Mouse (Mus musculus) heart, adult 8-10 months (tissue): ENCODE measurements at regions not wholly inside any gene's neighbourhood (a gene's known extent, or its start where the extent isn't known, plus 50 kb on each side); places are given as distances from the start of the nearest gene placed in this dataset.
A peak's percentile ranks its signal among the peaks of the same experiment; 100 is the strongest.

Source experiments
- DNase-seq: peaks from one replicate; pipeline ENCODE4 v3.0.0; 2022; ENCODE audit warnings: low spot score

DNA sequence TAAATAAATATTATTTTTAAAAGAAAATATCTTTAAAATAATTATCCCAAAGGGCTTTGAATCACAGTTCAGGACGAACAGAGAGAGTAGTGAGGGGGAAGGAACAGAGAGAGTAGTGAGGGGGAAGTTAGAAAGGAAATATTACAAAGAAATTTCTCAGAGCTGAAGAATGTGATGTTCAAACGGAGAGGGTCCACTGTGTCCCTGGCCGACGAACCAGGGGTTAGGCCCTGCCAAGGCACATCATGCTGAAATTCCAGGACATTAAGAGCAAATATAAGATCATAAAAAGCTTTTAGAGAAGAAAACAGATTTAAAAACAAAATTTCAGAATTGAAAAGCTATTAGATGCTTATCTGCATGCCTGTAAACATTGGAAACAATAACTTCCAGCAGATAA, 61.6 kb downstream of the Skor1 start:
- no peak for DNase-seq

DNA sequence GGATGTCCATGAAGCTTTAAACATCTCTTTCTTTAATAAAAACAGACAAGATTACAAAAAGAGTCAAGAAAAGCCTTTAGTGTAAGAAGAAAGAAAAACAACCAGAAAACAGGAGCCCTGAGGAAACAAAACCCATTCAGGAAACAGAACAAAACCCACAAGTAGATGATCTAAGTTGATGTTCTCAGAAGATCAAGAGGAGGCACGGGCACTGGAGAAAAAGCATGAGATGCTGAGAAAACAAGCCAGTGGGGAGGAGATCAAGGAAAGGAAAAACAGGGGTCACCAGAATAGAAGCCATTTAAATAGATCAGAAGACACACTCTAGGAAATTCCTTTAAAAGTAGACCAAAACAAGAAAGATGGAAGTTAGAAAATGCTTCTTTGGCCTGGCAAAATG, 62.1 kb downstream of the Skor1 start:
- DNase-seq = no peak

- DNase-seq = no peak
Measured at GRCm38 (mm10) chr9:63082830-63083229, 65.9 kb downstream of the Skor1 start.

DNA sequence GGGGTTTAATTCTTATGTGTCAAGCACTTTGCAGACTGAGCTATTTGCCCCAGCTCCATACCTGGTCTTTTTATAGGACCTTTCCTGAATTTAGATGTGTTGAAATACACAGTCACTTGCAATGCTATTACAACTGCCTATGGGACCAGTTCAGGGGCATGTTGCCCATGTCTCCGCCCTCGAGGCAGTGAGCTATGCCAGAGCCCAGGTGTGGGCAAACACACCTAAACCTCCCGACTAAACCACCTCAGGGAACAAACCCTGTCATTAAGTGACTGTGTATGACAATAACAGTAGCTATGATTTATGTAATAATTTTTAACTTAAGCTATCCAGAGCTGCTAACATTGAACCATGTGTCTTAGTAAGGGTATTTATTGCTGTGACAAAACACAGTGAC, 66.5 kb downstream of the Skor1 start:
- DNase-seq = no peak

- no peak for DNase-seq
Measured at GRCm38 (mm10) chr9:63080406-63080805, 68.4 kb downstream of the Skor1 start.

DNA sequence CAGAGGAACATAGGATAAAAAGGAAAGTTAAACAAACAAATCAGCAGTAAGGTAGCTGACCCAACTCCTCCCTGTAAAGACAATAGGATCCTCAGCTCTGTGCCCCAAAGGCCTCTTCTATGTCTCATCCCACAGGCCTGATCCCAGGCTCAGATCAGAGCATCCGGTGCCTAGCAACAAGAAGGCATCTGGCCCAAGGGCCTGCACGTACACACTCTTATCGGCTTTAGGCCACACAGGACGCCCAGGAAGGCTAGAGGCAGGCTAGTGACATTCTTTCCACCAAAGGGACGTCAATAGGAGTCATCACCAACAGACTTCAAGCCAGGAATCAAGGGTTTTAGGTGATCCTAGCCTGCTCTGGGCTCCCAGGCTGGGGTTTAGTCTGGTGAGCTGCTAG, 73.5 kb downstream of the Skor1 start:
- peak; percentile 21 for DNase-seq

- DNase-seq = peak; percentile 28
Measured at GRCm38 (mm10) chr9:63074803-63075202, 74.0 kb downstream of the Skor1 start.

GRCm38 (mm10) chr9:63074023-63074750, 74.6 kb downstream of the Skor1 start:
- DNase-seq = no peak

DNA sequence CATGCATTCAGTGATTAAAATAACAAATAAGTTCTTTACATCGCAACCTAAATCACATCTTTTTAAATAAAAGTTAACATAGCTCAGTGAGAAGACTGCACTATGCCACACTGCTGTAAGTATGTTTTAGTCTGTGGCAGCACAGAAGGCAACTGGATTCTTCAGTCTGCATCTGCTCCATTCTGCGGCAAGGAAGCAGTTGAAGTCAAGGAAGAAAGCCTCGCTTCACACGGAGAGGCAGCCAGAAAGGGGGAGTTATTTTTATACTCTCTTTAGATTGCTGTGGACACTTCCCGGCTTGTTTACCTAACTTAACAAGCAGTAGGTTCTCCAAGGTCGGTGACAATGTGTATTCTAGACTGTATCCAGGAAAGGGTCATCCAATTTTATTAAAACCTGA, 77.7 kb downstream of the Skor1 start:
- no peak for DNase-seq

- DNase-seq = no peak
Measured at GRCm38 (mm10) chr9:63069919-63070318, 78.8 kb downstream of the Skor1 start.

GRCm38 (mm10) chr9:63067054-63067406, 79.3 kb upstream of the Pias1 start:
- DNase-seq = no peak

DNA sequence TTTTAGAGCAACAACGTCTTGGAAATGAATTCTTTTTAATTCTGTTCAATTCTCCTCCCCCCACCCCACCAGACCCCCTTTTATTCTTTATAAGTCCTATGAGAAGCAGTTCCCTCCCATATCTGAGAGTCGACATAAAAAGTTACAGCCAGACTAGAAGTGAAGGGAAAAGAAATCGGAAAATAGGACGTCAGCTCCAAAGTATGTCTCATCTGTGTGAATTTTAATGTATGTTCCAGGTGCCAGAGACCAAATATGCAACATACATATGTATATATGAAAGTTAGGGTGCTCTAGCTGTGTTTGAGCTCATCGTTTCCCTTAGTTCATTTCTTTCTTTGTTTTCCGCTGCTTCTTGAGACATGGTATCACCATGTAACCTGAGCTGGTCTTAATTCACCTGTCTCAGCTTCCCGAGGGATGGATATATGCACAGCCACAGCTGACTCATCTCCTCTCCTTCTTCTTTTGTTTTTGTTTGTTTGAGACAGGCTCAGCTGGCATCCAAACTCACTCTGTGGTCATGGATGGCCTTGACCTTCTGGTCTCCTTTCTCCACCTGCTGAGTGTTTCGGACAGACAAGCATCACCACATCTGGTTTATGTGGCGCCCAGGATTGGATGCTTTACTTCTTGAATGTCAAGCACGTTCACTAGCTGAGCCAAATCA, 78.8 kb upstream of the Pias1 start:
- no peak for DNase-seq

DNA sequence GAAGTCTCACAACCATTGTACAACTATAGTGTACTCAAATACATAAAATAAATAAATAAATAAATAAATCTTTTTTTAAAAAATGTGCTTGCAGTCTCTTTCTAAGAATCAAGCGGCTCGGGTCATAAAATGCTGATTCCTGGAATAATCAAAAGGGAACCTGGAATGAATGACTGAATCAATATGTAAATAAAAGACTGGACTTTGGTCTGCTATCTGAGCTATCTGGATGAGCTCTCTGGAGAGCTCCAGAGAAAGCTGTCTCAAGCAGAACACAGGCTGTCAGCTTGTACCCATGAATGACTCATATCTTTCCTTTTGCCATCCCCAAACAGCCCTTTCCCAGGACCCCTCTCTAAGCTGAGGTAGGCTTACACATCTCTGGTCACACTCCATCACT, 75.8 kb upstream of the Pias1 start:
- no peak for DNase-seq

DNA sequence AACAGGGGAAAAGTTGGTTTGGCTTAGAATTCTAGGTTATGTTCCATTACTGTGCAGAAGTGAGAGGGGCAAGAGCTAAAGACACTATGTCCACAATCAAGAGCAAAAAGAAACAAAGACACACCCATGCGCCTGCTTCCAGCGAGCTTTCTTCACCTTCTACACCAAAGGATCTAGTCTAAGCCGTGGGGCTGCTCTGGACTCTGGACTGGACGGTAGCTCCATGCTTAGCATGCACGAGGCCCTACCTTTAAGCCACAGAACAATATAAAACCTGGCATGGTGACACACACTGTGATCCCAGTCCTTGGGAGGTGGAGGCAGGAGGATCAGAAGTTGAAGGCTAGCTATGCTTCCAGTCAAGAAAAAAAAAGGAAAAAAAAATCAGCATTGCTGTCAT, 73.0 kb upstream of the Pias1 start:
- DNase-seq = no peak

GRCm38 (mm10) chr9:63059234-63059842, 71.6 kb upstream of the Pias1 start:
- DNase-seq = peak; percentile 49

DNA sequence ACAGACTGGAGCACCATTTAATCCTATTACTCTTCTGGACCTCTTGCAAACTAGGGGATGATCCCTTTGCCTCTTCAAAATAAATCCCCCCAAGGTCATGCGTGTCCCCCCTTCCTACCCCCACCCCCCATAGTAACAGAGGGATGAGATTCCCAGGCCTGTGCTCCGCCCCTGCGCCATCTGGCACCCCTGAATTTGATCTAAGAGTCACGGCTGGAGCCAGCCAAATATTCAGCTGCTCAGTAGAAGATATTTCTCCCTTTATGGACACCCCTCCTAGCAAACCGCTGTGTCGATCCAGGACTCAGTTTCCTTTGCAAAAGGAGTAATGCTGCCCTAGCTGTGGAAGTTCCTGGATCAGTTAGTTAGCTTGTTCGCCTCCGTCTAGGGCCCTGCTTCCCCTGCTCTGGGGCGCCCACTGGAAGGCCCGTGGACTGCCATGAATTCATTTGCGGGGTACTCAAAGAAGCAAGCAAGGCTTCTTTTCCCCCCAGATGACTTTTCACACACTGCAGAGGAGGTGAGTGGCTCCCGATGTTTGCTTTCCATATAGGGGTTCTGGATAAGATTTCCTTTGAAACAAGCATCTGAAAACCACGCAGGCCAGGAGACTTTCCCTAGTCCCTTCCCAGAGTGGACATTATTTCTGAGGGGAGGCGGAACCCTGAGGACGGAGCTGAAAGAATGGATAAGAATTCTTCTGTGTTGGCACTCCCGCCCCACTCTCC, 70.9 kb upstream of the Pias1 start:
- no peak for DNase-seq

GRCm38 (mm10) chr9:63056695-63057349, 69.1 kb upstream of the Pias1 start:
- DNase-seq = no peak

- DNase-seq = no peak
Measured at GRCm38 (mm10) chr9:63052181-63052580, 64.5 kb upstream of the Pias1 start.

GRCm38 (mm10) chr9:63051631-63052030, 63.9 kb upstream of the Pias1 start:
- DNase-seq = no peak

GRCm38 (mm10) chr9:63049290-63049689, 61.6 kb upstream of the Pias1 start:
- DNase-seq = no peak

GRCm38 (mm10) chr9:63046981-63047380, 59.3 kb upstream of the Pias1 start:
- no peak for DNase-seq

- DNase-seq = no peak
Measured at GRCm38 (mm10) chr9:63045531-63045930, 57.8 kb upstream of the Pias1 start.
